Mouse (Mus musculus) stomach, embryonic 16.5 days (tissue): ENCODE measurements around the gene A630095N17Rik. TPM values are rescaled to one million over a fixed set of nuclear protein-coding genes. Genes with fewer than 3 reads are reported as not detected.

Experiments
- ATAC-seq: fragments of 200-750 bp; cut with Nextera tagmentation; 2 replicates; pipeline ENCODE4 v1.8.0; 2017; ENCODE audit warnings: moderate number of reproducible peaks, moderate TSS enrichment; ENCODE audit not compliant: insufficient read depth, low FRiP score
- H3K27ac ChIP-seq: fragments of 300-500 bp; sonication (generic); 2 replicates; pipeline ENCODE4 v1.5.1; 2014; ENCODE audit warnings: low read length
- H3K27me3 ChIP-seq: fragments of 300-500 bp; sonication (generic); 2 replicates; pipeline ENCODE4 v1.6.1; 2014; ENCODE audit warnings: low read length, control low read depth, mixed read lengths; ENCODE audit not compliant: control insufficient read depth, insufficient read depth
- H3K36me3 ChIP-seq: fragments of 300-500 bp; sonication (generic); 2 replicates; pipeline ENCODE4 v1.6.1; 2014; ENCODE audit warnings: low read length; ENCODE audit not compliant: control insufficient read depth, insufficient read depth
- H3K4me1 ChIP-seq: fragments of 300-500 bp; sonication (generic); 2 replicates; pipeline ENCODE4 v1.6.1; 2014; ENCODE audit warnings: low read length, control low read depth, mixed read lengths; ENCODE audit not compliant: control insufficient read depth, insufficient read depth
- H3K4me2 ChIP-seq: fragments of 300-500 bp; sonication (generic); 2 replicates; pipeline ENCODE4 v1.6.1; 2014; ENCODE audit warnings: low read depth, low read length, mixed read lengths
- H3K4me3 ChIP-seq: fragments of 300-500 bp; sonication (generic); replicated peaks from 2 replicates; pipeline ENCODE4 v1.5.1; 2014; ENCODE audit warnings: mild to moderate bottlenecking, low read length
- H3K9ac ChIP-seq: fragments of 300-500 bp; sonication (generic); 2 replicates; pipeline ENCODE4 v1.6.1; 2014; ENCODE audit warnings: low read length
- H3K9me3 ChIP-seq: fragments of 300-500 bp; sonication (generic); replicated peaks from 2 replicates; pipeline ENCODE4 v1.6.1; 2016; ENCODE audit warnings: low read length, control low read depth; ENCODE audit not compliant: control insufficient read depth
- WGBS: fragments of 180-500 bp; shearing (Covaris S2); extraction: QIAGEN DNeasy Blood & Tissue Kit; methylation state at CpG from one replicate; pipeline ENCODE4 v1.1.7; 2014; 5-methylcytosine and 5-hydroxymethylcytosine counted together
- polyA plus RNA-seq: library from polyadenylated mRNA; unstranded; fragments of >200 nt; fragmentation: Nextera tagmentation; extraction: Ambion mirVana; gene quantifications from 2 replicates; pipeline ENCODE4 v1.2.1, GENCODE M21; 2015

Gene A630095N17Rik
- polyA plus RNA-seq, 1 experiment from 2014 or later = not detected

DNA sequence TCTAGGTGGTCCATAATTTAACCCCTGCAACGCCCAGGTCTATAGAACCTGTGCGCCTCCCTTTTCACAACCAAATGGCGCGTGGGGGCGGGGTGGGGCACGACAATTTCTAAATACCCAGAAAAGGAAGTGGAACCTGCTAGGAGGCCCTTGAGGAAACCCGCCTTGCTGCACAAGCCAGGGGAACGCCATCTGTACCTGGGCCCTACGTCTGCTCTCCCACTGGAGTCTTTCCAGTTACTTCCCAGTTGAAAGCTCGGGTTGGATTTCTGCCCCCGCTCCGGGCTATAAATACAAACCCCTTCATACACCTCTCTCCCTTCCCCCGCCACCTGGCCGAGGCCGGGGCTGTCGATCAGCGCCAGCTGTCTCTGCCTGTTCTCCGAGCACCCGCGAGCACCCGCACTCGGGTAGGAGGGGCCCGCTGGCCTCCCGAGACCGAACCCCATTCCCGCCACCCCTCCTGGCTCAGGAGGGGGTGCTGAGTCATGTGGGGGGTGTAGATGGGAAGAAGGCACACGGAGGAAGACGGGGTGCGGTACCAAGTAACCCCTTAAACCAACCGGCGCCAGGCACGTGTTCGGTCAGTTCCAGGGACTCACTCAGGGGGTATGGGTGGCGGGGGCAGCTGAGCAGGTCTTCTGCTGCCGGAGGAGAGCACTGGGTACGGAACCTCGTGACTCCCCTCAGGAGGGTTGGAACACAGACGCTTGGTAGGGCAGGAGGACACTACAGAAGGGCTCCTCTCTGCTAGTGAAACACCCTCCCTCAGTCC is 13.5 kb downstream of the A630095N17Rik start:
- H3K9me3 ChIP-seq = no peaks in the 10 kb centered on the region
- WGBS = 1% methylated on average over 38 of the region's 38 CpGs
- peak overlapping the region; percentile 90 for H3K4me2 ChIP-seq
- H3K9ac ChIP-seq = peak overlapping the region; percentile 77
- ATAC-seq = 0 out of 2 replicates have a peak, but pooled peaks have one; percentile 7
- H3K36me3 ChIP-seq = peaks cover 6% of the 10 kb centered on the region
- peak overlapping the region; percentile 81 for H3K27ac ChIP-seq
- peaks cover 3% of the 10 kb centered on the region; the same call in 1 of the 2 replicates for H3K27me3 ChIP-seq
- peaks cover 14% of the 10 kb centered on the region for H3K4me1 ChIP-seq
- H3K4me3 ChIP-seq = peak overlapping the region; percentile 66

DNA sequence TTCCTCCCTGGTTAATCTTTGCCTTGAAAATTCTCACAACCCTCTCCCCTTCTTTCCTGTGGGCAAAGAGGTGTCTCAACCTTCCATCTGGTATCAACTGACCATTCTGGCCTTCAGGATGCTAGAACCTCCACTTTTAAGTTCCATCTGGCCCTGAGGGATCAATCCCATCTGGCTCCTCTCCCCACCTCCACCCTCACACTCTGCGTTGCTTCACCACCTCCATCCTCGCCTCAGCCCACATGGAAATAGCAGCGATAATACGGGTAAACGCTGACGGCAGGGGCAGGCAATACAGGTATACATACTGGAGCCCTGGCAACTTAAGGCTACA is 14.0 kb downstream of the A630095N17Rik start:
- Histone ChIP-seq H3K36me3 (peaks cover 9% of the 10 kb centered on the region), H3K27me3 (peaks cover 3% of the 10 kb centered on the region; the same call in 1 of the 2 replicates), H3K9ac (peak overlapping the region; percentile 77), H3K4me1 (peaks cover 18% of the 10 kb centered on the region), H3K27ac (peak overlapping the region; percentile 81), H3K4me3 (peak overlapping the region; percentile 66), H3K9me3 (no peaks in the 10 kb centered on the region), H3K4me2 (peak overlapping the region; percentile 90)
- ATAC-seq = no peak
- 2% methylated on average over 6 of the region's 6 CpGs for WGBS

DNA sequence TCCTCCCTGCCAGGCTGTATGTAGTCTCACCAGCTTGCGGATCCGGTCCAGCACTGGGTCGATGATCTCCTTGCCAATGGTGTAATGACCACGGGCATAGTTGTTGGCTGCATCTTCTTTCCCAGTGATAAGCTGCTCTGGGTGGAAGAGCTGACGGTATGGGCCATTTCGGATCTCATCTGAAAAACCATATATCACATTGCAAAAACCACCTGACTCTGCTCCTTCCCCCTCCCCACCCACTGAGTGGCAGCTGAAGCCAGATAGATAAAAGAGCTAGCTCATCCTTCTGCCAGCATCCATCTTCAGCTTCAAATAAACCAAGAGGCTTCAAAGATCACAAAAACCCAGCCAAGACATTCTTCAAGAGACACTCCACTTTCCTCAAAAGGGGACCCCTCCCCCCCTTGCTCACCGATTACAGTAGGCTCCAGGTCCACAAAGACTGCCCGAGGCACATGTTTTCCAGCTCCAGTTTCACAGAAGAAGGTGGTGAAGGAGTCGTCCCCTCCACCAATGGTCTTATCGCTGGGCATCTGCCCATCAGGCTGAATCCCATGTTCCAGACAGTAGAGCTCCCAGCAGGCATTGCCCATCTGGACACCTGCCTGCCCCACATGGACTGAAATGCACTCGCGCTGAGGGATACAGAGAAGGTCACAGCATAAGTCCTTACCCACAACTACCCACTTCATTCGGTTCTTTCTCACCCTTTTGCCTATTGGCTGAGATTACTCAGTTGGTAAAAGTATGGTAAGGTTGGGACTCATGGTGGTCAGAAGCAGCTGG is 14.9 kb downstream of the A630095N17Rik start:
- H3K4me3 ChIP-seq = peak overlapping the region; percentile 66

DNA sequence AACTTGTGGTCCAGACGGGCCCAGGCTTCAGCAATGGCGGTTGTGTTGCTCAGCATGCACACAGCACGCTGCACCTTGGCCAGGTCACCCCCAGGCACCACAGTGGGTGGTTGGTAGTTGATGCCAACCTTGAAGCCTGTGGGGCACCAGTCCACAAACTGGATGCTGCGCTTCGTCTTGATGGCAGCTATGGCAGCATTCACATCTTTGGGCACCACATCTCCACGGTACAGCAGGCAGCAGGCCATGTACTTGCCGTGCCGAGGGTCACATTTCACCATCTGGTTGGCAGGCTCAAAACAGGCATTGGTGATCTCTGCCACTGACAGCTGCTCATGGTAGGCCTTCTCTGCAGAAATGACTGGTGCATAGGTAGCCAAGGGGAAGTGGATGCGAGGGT is 16.1 kb downstream of the A630095N17Rik start:
- no peak for ATAC-seq
- peaks cover 32% of the 10 kb centered on the region for H3K4me1 ChIP-seq
- WGBS = 94% methylated on average over 9 of the region's 9 CpGs

More for the DNA sequence above, 14.9 kb downstream of the A630095N17Rik start:
- H3K9me3 ChIP-seq = no peaks in the 10 kb centered on the region
- H3K4me2 ChIP-seq = peak overlapping the region; percentile 90
- WGBS = 66% methylated on average over 13 of the region's 13 CpGs
- peaks cover 25% of the 10 kb centered on the region for H3K4me1 ChIP-seq
- peaks cover 9% of the 10 kb centered on the region for H3K36me3 ChIP-seq
- ATAC-seq = no peak
- H3K9ac ChIP-seq = no peak overlapping the region; the same call in 1 of the 2 replicates
- peaks cover 3% of the 10 kb centered on the region; the same call in 1 of the 2 replicates for H3K27me3 ChIP-seq
- no peak overlapping the region for H3K27ac ChIP-seq

DNA sequence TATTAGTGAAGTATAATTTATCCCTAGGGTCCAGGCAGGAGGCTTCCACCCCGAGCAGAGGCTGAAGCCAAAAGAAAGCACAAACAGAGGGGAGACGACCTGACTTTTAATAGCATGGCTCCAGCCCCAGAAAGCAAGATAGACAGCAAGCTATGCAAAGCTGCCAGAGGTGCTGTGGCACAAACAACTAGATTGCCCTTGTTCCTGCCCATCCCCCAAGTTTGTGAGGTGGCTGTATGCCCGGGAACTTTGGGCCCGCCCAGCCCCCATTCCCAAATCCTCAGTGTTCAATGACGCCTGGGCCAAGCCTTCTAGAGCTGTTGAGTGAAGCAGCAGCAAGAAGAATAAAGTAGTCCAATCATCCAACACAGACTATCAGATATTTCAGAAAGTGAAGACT is 17.0 kb downstream of the A630095N17Rik start:
- peaks cover 9% of the 10 kb centered on the region for H3K36me3 ChIP-seq
- H3K9ac ChIP-seq = 0 out of 2 replicates have a peak overlapping the region, but pooled peaks have one; percentile 7
- H3K4me2 ChIP-seq = peak overlapping the region; percentile 17; the same call in 1 of the 2 replicates
- ATAC-seq = no peak
- H3K4me3 ChIP-seq = no peak overlapping the region
- no peaks in the 10 kb centered on the region for H3K9me3 ChIP-seq
- peak overlapping the region; percentile 88 for H3K27ac ChIP-seq
- 47% methylated on average over 5 of the region's 5 CpGs for WGBS
- H3K4me1 ChIP-seq = peaks cover 36% of the 10 kb centered on the region
- no peaks in the 10 kb centered on the region; the same call in 1 of the 2 replicates for H3K27me3 ChIP-seq

More for the DNA sequence above, 16.1 kb downstream of the A630095N17Rik start:
- Histone ChIP-seq H3K27ac (peak overlapping the region; percentile 88), H3K27me3 (peaks cover 2% of the 10 kb centered on the region; the same call in 1 of the 2 replicates), H3K9me3 (no peaks in the 10 kb centered on the region), H3K4me3 (no peak overlapping the region), H3K4me2 (no peak overlapping the region), H3K36me3 (peaks cover 9% of the 10 kb centered on the region), H3K9ac (no peak overlapping the region)

DNA sequence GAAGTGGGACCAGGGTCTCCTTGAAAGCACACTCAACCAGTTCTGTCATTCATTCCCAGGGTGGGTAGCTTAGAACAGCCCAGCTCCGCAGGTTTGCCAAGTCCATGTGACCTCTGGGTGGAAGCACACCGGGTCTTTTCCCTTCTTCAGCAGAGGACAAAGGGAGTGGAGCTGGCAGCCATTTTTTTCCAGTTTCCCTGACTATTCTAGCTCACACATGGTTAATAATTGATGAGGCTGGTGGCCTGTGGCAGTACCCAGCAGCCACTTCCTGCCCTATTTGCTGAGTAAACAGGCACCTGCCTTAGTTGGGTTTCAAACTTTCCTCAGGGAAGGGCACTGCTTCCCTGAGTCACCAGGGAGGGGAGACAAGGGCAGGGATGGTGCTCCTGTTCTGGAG is 17.5 kb downstream of the A630095N17Rik start:
- Histone ChIP-seq H3K4me1 (peaks cover 37% of the 10 kb centered on the region), H3K27me3 (no peaks in the 10 kb centered on the region), H3K9me3 (no peaks in the 10 kb centered on the region), H3K27ac (peak overlapping the region; percentile 88), H3K4me3 (no peak overlapping the region), H3K36me3 (peaks cover 9% of the 10 kb centered on the region), H3K9ac (0 out of 2 replicates have a peak overlapping the region, but pooled peaks have one; percentile 7), H3K4me2 (0 out of 2 replicates have a peak overlapping the region, but pooled peaks have one; percentile 16)
- 67% methylated on average over 2 of the region's 2 CpGs for WGBS
- peak; percentile 68 for ATAC-seq

DNA sequence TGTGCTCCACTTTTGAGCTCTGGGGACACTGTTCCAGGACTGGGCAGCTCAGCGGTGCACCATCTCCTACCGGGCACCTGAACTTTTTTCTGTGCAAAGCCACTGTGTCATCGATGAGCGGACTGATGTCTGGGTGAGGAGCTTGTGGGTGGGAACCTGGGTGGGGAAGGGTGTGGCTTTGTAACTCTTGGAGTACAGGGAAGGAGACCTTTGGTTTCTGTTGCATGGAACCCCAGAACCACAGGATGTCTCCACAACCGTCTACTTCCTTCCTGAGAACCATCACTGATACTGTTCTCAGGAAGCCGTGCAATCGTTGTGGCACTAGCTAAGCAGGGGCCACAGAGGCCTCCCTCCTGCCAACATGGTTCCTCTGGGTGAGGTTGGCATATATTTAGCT is 18.8 kb downstream of the A630095N17Rik start:
- Histone ChIP-seq H3K4me1 (peaks cover 37% of the 10 kb centered on the region), H3K27ac (peak overlapping the region; percentile 88; the same call in 1 of the 2 replicates), H3K4me2 (no peak overlapping the region), H3K9me3 (no peaks in the 10 kb centered on the region), H3K36me3 (peaks cover 9% of the 10 kb centered on the region), H3K9ac (no peak overlapping the region), H3K4me3 (no peak overlapping the region), H3K27me3 (no peaks in the 10 kb centered on the region)
- 78% methylated on average over 7 of the region's 7 CpGs for WGBS
- ATAC-seq = no peak

DNA sequence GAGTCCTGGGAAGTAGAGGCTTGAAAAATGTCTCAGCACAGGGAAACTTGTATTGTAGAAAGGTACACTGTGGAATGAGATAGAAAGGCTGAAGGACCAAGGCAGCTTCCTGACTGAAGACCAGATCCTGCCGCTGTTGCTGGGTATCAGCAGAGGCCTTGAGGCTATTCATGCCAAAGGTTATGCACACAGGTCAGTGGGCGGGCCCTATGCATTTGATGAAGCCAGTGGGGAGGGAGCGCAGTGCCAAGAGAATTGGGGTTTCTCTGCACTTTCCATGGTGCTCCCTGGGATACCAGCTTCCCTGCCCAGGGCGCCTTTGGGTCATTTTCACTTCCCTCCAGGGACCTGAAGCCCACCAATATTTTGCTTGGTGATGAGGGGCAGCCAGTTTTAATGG is 19.4 kb downstream of the A630095N17Rik start:
- H3K4me3 ChIP-seq = no peak overlapping the region
- WGBS = 72% methylated on average over 4 of the region's 4 CpGs
- ATAC-seq = no peak
- H3K36me3 ChIP-seq = peaks cover 9% of the 10 kb centered on the region
- H3K4me1 ChIP-seq = peaks cover 37% of the 10 kb centered on the region
- H3K9ac ChIP-seq = no peak overlapping the region
- no peak overlapping the region for H3K4me2 ChIP-seq
- H3K9me3 ChIP-seq = no peaks in the 10 kb centered on the region
- H3K27me3 ChIP-seq = no peaks in the 10 kb centered on the region
- no peak overlapping the region for H3K27ac ChIP-seq
